Comparison of ENCODE assay signal across 8 mouse cellular contexts in genomic region chr9:36916915-36917314, GRCm38 (mm10).
DNase-seq lines count a peak whose midpoint lies in the region; ATAC-seq and TF ChIP-seq lines count a peak whose summit lies in the region.

No protein-coding gene starts in this region.

- no peak overlapping the region for H3K27ac ChIP-seq in hindbrain, embryonic 11.5 days (ENCODE audit: low read depth, low read length)
- peak overlapping the region; percentile 76 for H3K27ac ChIP-seq in lung, embryonic 15.5 days
- H3K27ac ChIP-seq in stomach, postnatal 0 days (replicated peaks), result peak overlapping the region; percentile 83

- H3K4me1 ChIP-seq in hindbrain, embryonic 11.5 days (replicated peaks; ENCODE audit: control insufficient read depth, insufficient read depth, low read length), result no peaks in the 10 kb centered on the region
- H3K4me1 ChIP-seq in lung, embryonic 15.5 days, result peaks cover 11% of the 10 kb centered on the region
- H3K4me1 ChIP-seq in stomach, postnatal 0 days (replicated peaks; ENCODE audit: control insufficient read depth, insufficient read depth), result no peaks in the 10 kb centered on the region

- H3K9ac ChIP-seq in hindbrain, embryonic 11.5 days (ENCODE audit: low read depth, low read length), result no peak overlapping the region
- H3K9ac ChIP-seq in lung, embryonic 15.5 days, result no peak overlapping the region
- no peak overlapping the region for H3K9ac ChIP-seq in stomach, postnatal 0 days (ENCODE audit: low read length)

- H3K4me2 ChIP-seq in hindbrain, embryonic 11.5 days (replicated peaks; ENCODE audit: low read depth, low read length), result no peak overlapping the region
- H3K4me2 ChIP-seq in lung, embryonic 15.5 days, result peak overlapping the region; percentile 24
- H3K4me2 ChIP-seq in stomach, postnatal 0 days (replicated peaks; ENCODE audit: low read depth), result peak overlapping the region; percentile 15; the same call in 1 of the 2 replicates

- H3K27me3 ChIP-seq in hindbrain, embryonic 11.5 days (ENCODE audit: control insufficient read depth, insufficient read depth, low read length), result no peaks in the 10 kb centered on the region
- no peaks in the 10 kb centered on the region for H3K27me3 ChIP-seq in lung, embryonic 15.5 days
- H3K27me3 ChIP-seq in stomach, postnatal 0 days (ENCODE audit: control insufficient read depth, insufficient read depth, low read length), result no peaks in the 10 kb centered on the region

- H3K4me3 ChIP-seq in hindbrain, embryonic 11.5 days (ENCODE audit: low read depth, low read length), result no peak overlapping the region
- H3K4me3 ChIP-seq in lung, embryonic 15.5 days, result no peak overlapping the region
- no peak overlapping the region for H3K4me3 ChIP-seq in stomach, postnatal 0 days (ENCODE audit: low read depth, low read length)

- TF ChIP-seq CTCF in stomach, postnatal 0 days (IDR thresholded peaks at IDR 0.05; ENCODE audit: low read depth), result no peak

- 0 out of 2 replicates have a peak, but pooled peaks have one; percentile 29 for ATAC-seq in hindbrain, embryonic 11.5 days (ENCODE audit: low FRiP score)
- peak; percentile 88 for ATAC-seq in lung, embryonic 15.5 days (ENCODE audit: borderline replicate concordance, extremely low read depth, low FRiP score, low TSS enrichment)
- ATAC-seq in stomach, postnatal 0 days (ENCODE audit: low FRiP score, low TSS enrichment), result peak; percentile 87
- ATAC-seq in inflammation-experienced regulatory T-cells, adult 6 months, result no peak

- no peaks in the 10 kb centered on the region for H3K9me3 ChIP-seq in hindbrain, embryonic 11.5 days (ENCODE audit: control insufficient read depth, low read length)
- H3K9me3 ChIP-seq in lung, embryonic 15.5 days, result no peaks in the 10 kb centered on the region
- no peaks in the 10 kb centered on the region for H3K9me3 ChIP-seq in stomach, postnatal 0 days (ENCODE audit: control insufficient read depth, low read length)

- no peak for TF ChIP-seq EP300 in stomach, postnatal 0 days (optimal IDR thresholded peaks at IDR 0.05)

- DNase-seq in testis, postnatal 14 days (ENCODE audit: low spot score), result peak; percentile 33
- no peak for DNase-seq in testis, postnatal 10 days (ENCODE audit: low spot score)
- peak; percentile 22 for DNase-seq in hindbrain, embryonic 11.5 days (ENCODE audit: low spot score)
- DNase-seq in stomach, postnatal 0 days (ENCODE audit: low spot score), result peak; percentile 29
- DNase-seq in right cerebral cortex, postnatal 25 days, result no peak
- DNase-seq in spleen, postnatal 10 days (ENCODE audit: low spot score in 2 of 2), result no peak

- H3K36me3 ChIP-seq in hindbrain, embryonic 11.5 days (ENCODE audit: control insufficient read depth, insufficient read depth, low read length), result no peaks in the 10 kb centered on the region
- no peaks in the 10 kb centered on the region for H3K36me3 ChIP-seq in lung, embryonic 15.5 days
- no peaks in the 10 kb centered on the region for H3K36me3 ChIP-seq in stomach, postnatal 0 days (ENCODE audit: control insufficient read depth, insufficient read depth, low read length)

- WGBS in hindbrain, embryonic 11.5 days, result 49% methylated on average over 5 of the region's 5 CpGs
- 9% methylated on average over 5 of the region's 5 CpGs for WGBS in lung, embryonic 15.5 days
- 36% methylated on average over 5 of the region's 5 CpGs for WGBS in stomach, postnatal 0 days

Comparison
In these comparisons a context has a peak if more than half of its experiments do, and no peak if none do; other contexts are left out.
1. DNase-seq: peak in testis, postnatal 14 days (single experiment), hindbrain, embryonic 11.5 days (single experiment) and stomach, postnatal 0 days (single experiment); none in testis, postnatal 10 days (single experiment), right cerebral cortex, postnatal 25 days (single experiment) and spleen, postnatal 10 days (0 of 2).